Mouse (Mus musculus) MEL (cell line): Measurements from ENCODE around the gene Ubl4b. TPM values are rescaled to one million over a fixed set of nuclear protein-coding genes. Genes with fewer than 3 reads are reported as not detected.

Source experiments
- DNase-seq: peaks from one replicate; pipeline ENCODE4 v3.0.0; 2011; ENCODE audit warnings: low read depth, low spot score
- H3K27ac ChIP-seq: 2 replicates; pipeline ENCODE4 v1.5.1; 2012; ENCODE audit warnings: low read depth, mild to moderate bottlenecking, control low read depth, low read length, moderate library complexity; ENCODE audit not compliant: control insufficient read depth
- H3K27me3 ChIP-seq, 2 experiments: fragments of 150-350 bp in 1 of 2; sonication (generic) in 1 of 2; 2 replicates each; pipeline ENCODE4 v1.6.1; 2012; ENCODE audit warnings: low read length in 2 of 2, mild to moderate bottlenecking in 2 of 2, improper control_type of control experiment in 1 of 2, moderate library complexity in 1 of 2; ENCODE audit not compliant: insufficient read depth in 2 of 2, control insufficient read depth in 1 of 2
- H3K36me3 ChIP-seq, 2 experiments: 2 replicates each; pipeline ENCODE4 v1.6.1; 2012 to 2014; ENCODE audit warnings: low read length in 2 of 2, improper control_type of control experiment in 1 of 2, inconsistent platforms in 1 of 2, mild to moderate bottlenecking in 1 of 2; ENCODE audit not compliant: insufficient read depth in 2 of 2, control insufficient read depth in 1 of 2
- H3K4me1 ChIP-seq, 2 experiments: fragments of 150-350 bp in 1 of 2; sonication (generic) in 1 of 2; 2 replicates each; pipeline ENCODE4 v1.6.1; 2012; ENCODE audit warnings: low read length in 2 of 2, improper control_type of control experiment in 1 of 2, mild to moderate bottlenecking in 1 of 2; ENCODE audit not compliant: insufficient read depth in 2 of 2, control insufficient read depth in 1 of 2
- H3K4me3 ChIP-seq, 2 experiments: fragments of 150-350 bp in 1 of 2; sonication (generic) in 1 of 2; 2 replicates each; pipeline ENCODE4 v1.5.1; 2012; ENCODE audit warnings: low read depth in 2 of 2, low read length in 2 of 2, mild to moderate bottlenecking in 2 of 2, moderate library complexity in 2 of 2, control low read depth in 1 of 2, improper control_type of control experiment in 1 of 2; ENCODE audit not compliant: control insufficient read depth in 1 of 2, insufficient read depth in 1 of 2
- H3K79me2 ChIP-seq: 2 replicates; pipeline ENCODE4 v1.6.1; 2012; ENCODE audit warnings: mild to moderate bottlenecking, low read length, moderate library complexity; ENCODE audit not compliant: control insufficient read depth, poor library complexity, insufficient read depth
- H3K9ac ChIP-seq: 2 replicates; pipeline ENCODE4 v1.6.1; 2012; ENCODE audit warnings: low read depth, mild to moderate bottlenecking, control low read depth, low read length, moderate library complexity; ENCODE audit not compliant: control insufficient read depth, poor library complexity, severe bottlenecking
- H3K9me3 ChIP-seq: fragments of 150-350 bp; sonication (generic); replicated peaks from 2 replicates; pipeline ENCODE4 v1.6.1; 2012; ENCODE audit warnings: mild to moderate bottlenecking, low read length, improper control_type of control experiment, moderate library complexity; ENCODE audit not compliant: insufficient read depth
- CHD1 ChIP-seq: IDR thresholded peaks from 2 replicates; pipeline ENCODE4 v1.6.1; 2012; ENCODE audit warnings: low read depth, mild to moderate bottlenecking, inconsistent platforms, low read length, improper control_type of control experiment
- E2F4 ChIP-seq: IDR thresholded peaks from 2 replicates; pipeline ENCODE4 v1.6.1; 2011; ENCODE audit warnings: low read depth, low read length, improper control_type of control experiment, borderline replicate concordance
- ELF1 ChIP-seq: IDR thresholded peaks from 2 replicates; pipeline ENCODE4 v1.6.1; 2014; ENCODE audit warnings: low read depth, mild to moderate bottlenecking, inconsistent platforms, low read length, improper control_type of control experiment, moderate library complexity
- EP300 ChIP-seq, 2 experiments: IDR thresholded peaks; 2 replicates each; pipeline ENCODE4 v1.6.1; 2011; ENCODE audit warnings: improper control_type of control experiment in 2 of 2, low read length in 2 of 2, low read depth in 1 of 2, mild to moderate bottlenecking in 1 of 2
- ETS1 ChIP-seq: IDR thresholded peaks from 2 replicates; pipeline ENCODE4 v1.6.1; 2012; ENCODE audit warnings: low read depth, mild to moderate bottlenecking, inconsistent platforms, low read length, improper control_type of control experiment, moderate library complexity
- GABPA ChIP-seq: IDR thresholded peaks from 2 replicates; pipeline ENCODE4 v1.6.1; 2012; ENCODE audit warnings: low read depth, mild to moderate bottlenecking, inconsistent platforms, low read length, improper control_type of control experiment, moderate library complexity
- GATA1 ChIP-seq: IDR thresholded peaks from 2 replicates; pipeline ENCODE4 v1.6.1; 2011; ENCODE audit warnings: low read depth, low read length, improper control_type of control experiment
- HCFC1 ChIP-seq: IDR thresholded peaks from 2 replicates; pipeline ENCODE4 v1.6.1; 2012; ENCODE audit warnings: low read depth, mild to moderate bottlenecking, inconsistent platforms, low read length, improper control_type of control experiment, moderate library complexity
- JUND ChIP-seq: IDR thresholded peaks from 2 replicates; pipeline ENCODE4 v1.6.1; 2011; ENCODE audit warnings: low read depth, mild to moderate bottlenecking, improper control_type of control experiment, low read length
- MAX ChIP-seq: IDR thresholded peaks from 2 replicates; pipeline ENCODE4 v1.6.1; 2011; ENCODE audit warnings: low read length, improper control_type of control experiment
- MAZ ChIP-seq: IDR thresholded peaks from 2 replicates; pipeline ENCODE4 v1.6.1; 2012; ENCODE audit warnings: low read depth, mild to moderate bottlenecking, inconsistent platforms, low read length, improper control_type of control experiment
- MEF2A ChIP-seq: IDR thresholded peaks from 2 replicates; pipeline ENCODE4 v1.6.1; 2014; ENCODE audit warnings: low read depth, mild to moderate bottlenecking, inconsistent platforms, low read length, improper control_type of control experiment; ENCODE audit not compliant: poor library complexity, insufficient replicate concordance, severe bottlenecking; ENCODE audit errors: extremely low read depth
- MXI1 ChIP-seq: IDR thresholded peaks from 2 replicates; pipeline ENCODE4 v1.6.1; 2011; ENCODE audit warnings: mild to moderate bottlenecking, low read depth, low read length, improper control_type of control experiment
- NRF1 ChIP-seq: IDR thresholded peaks from 2 replicates; pipeline ENCODE4 v1.6.1; 2014; ENCODE audit warnings: low read depth, mild to moderate bottlenecking, inconsistent platforms, low read length, improper control_type of control experiment, moderate library complexity; ENCODE audit not compliant: poor library complexity, insufficient read depth, severe bottlenecking
- POLR2A ChIP-seq, 2 experiments: IDR thresholded peaks; 2 replicates each; pipeline ENCODE4 v1.6.1; 2011 to 2012; ENCODE audit warnings: low read length in 2 of 2, mild to moderate bottlenecking in 2 of 2, control low read depth in 1 of 2, improper control_type of control experiment in 1 of 2, low read depth in 1 of 2, moderate library complexity in 1 of 2; ENCODE audit not compliant: control insufficient read depth in 1 of 2, insufficient read depth in 1 of 2, poor library complexity in 1 of 2
- POLR2AphosphoS5 ChIP-seq: IDR thresholded peaks from 2 replicates; pipeline ENCODE4 v1.6.1; 2012; ENCODE audit warnings: low read depth, borderline replicate concordance, mild to moderate bottlenecking, inconsistent platforms, low read length, moderate library complexity, mixed read lengths
- RCOR1 ChIP-seq: IDR thresholded peaks from 2 replicates; pipeline ENCODE4 v1.6.1; 2012; ENCODE audit warnings: low read depth, mild to moderate bottlenecking, inconsistent platforms, low read length, improper control_type of control experiment
- SIN3A ChIP-seq: IDR thresholded peaks from 2 replicates; pipeline ENCODE4 v1.6.1; 2012; ENCODE audit warnings: low read length, improper control_type of control experiment, inconsistent platforms
- SMC3 ChIP-seq: IDR thresholded peaks from 2 replicates; pipeline ENCODE4 v1.6.1; 2011; ENCODE audit warnings: low read depth, low read length, improper control_type of control experiment
- TBP ChIP-seq: IDR thresholded peaks from 2 replicates; pipeline ENCODE4 v1.8.0; 2011; ENCODE audit warnings: low read depth, low read length, improper control_type of control experiment
- TCF12 ChIP-seq: IDR thresholded peaks from 2 replicates; pipeline ENCODE4 v1.6.1; 2014; ENCODE audit warnings: low read depth, mild to moderate bottlenecking, inconsistent platforms, low read length, improper control_type of control experiment, moderate library complexity
- UBTF ChIP-seq: IDR thresholded peaks from 2 replicates; pipeline ENCODE4 v1.6.1; 2012; ENCODE audit warnings: low read depth, mild to moderate bottlenecking, inconsistent platforms, low read length, improper control_type of control experiment, moderate library complexity, borderline replicate concordance; ENCODE audit not compliant: insufficient read depth
- USF1 ChIP-seq: IDR thresholded peaks from 2 replicates; pipeline ENCODE4 v1.6.1; 2014; ENCODE audit warnings: low read depth, mild to moderate bottlenecking, inconsistent platforms, low read length, improper control_type of control experiment, moderate library complexity
- USF2 ChIP-seq, 2 experiments: IDR thresholded peaks; 2 replicates each; pipeline ENCODE4 v1.6.1; 2011 to 2012; ENCODE audit warnings: improper control_type of control experiment in 2 of 2, low read length in 2 of 2, borderline replicate concordance in 1 of 2, inconsistent platforms in 1 of 2, low read depth in 1 of 2, mild to moderate bottlenecking in 1 of 2; ENCODE audit not compliant: insufficient read depth in 1 of 2
- ZC3H11A ChIP-seq: IDR thresholded peaks from 2 replicates; pipeline ENCODE4 v1.6.1; 2012; ENCODE audit warnings: low read depth, mild to moderate bottlenecking, inconsistent platforms, low read length, improper control_type of control experiment
- ZKSCAN1 ChIP-seq: IDR thresholded peaks from 2 replicates; pipeline ENCODE4 v1.6.1; 2012; ENCODE audit warnings: low read depth, mild to moderate bottlenecking, inconsistent platforms, low read length, improper control_type of control experiment, moderate library complexity
- ZMIZ1 ChIP-seq: IDR thresholded peaks from 2 replicates; pipeline ENCODE4 v1.6.1; 2012; ENCODE audit warnings: low read depth, mild to moderate bottlenecking, inconsistent platforms, low read length, improper control_type of control experiment, moderate library complexity
- polyA plus RNA-seq, 2 experiments: library from polyadenylated mRNA; stranded (reverse) in 1 of 2; unstranded in 1 of 2; fragments of >175 nt in 1 of 2; fragments of >200 nt in 1 of 2; gene quantifications; 2 replicates each; pipeline versions ENCODE4 v1.2.1 to v1.2.4; 2012; ENCODE audit warnings: low replicate concordance in 2 of 2, low read depth in 1 of 2; ENCODE audit not compliant: insufficient read length in 2 of 2, insufficient read depth in 1 of 2, missing spikeins in 1 of 2
- total RNA-seq: library from RNA; depleted of rRNA; stranded (reverse); fragments of 300-350 nt; gene quantifications from 2 replicates; pipeline ENCODE4 v1.2.3, GENCODE M21; 2012

Ubl4b gene
- total and polyA plus RNA-seq, 3 experiments: not detected

DNA sequence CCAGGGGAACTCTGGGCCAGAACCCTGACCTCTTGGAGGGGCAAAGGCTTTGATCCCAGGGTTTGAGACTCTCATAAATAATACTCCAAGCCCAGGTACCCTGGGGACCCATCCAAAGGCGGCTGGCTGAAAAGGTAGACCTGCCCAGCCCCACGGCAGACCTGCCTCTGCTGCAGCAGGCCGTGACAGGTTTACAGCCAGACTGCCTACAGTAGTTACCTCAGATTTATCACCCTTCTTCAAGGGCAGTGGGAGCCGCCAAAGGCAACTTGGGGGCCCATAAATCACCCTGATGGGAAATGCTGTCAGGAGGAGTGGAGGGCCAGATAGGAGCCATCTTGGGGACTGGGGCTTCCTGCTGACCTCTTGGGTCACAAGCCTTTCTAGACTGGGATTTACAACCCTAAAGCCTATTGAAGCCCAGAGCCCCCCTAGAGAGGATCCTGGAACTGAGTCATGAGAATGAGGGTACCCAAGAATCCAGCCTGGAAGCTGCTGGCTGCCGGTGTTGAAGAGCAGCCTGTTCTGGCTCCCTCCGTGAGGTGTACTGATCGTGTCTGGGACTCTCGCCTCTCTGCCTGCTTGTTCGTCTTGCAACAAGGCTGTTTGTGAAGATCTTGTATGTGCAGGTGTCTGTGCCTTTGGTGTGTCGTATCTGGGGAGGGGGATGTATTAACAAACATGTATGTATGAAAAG is 9.0 kb downstream of the Ubl4b start:
- Histone ChIP-seq H3K4me3 (no peak overlapping the region), H3K9me3 (no peaks in the 10 kb centered on the region), H3K4me1 (no peaks in the 10 kb centered on the region), H3K27me3 (peaks cover 2% of the 10 kb centered on the region in 2 experiments; a peak in 3 of 4 replicates), H3K27ac (no peak overlapping the region), H3K79me2 (no peaks in the 10 kb centered on the region), H3K9ac (no peak overlapping the region), H3K36me3 (no peaks in the 10 kb centered on the region)
- TF ChIP-seq USF1 (no peak), MEF2A (no peak), MXI1 (no peak), SMC3 (no peak), GABPA (no peak), GATA1 (no peak), E2F4 (no peak), ZMIZ1 (no peak), EP300 (IDR thresholded peaks at IDR 0.05; ENCODE audit: low read depth in 1 of 2, low read length in 2 of 2) (no peak), MAX (no peak), USF2 (IDR thresholded peaks at IDR 0.05; ENCODE audit: borderline replicate concordance in 1 of 2, insufficient read depth in 1 of 2, low read depth in 1 of 2, low read length in 2 of 2) (no peak), NRF1 (no peak), ETS1 (no peak), JUND (no peak), RCOR1 (no peak), TCF12 (no peak), ZC3H11A (no peak)
- no peak for DNase-seq

DNA sequence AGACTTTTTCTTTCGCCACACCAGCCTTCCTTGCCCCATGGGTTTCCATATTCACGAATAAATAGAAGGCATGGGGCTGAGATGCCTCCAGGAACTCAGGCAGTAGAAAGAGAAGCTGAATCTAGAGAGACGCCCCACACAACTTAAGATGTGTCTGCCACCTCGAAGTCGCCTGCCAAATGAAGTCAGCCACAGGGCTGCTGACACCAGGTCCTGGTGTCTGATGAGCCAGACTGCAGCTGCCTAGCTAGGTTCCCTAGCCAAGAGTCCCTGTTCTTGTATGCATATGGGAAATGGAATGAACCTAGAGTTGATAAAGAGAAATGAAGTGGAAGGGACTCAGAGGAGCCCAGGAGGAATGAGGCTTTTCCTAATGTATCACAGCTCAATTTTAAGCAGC is 9.6 kb downstream of the Ubl4b start:
- no peaks in the 10 kb centered on the region for H3K79me2 ChIP-seq
- no peak for TF ChIP-seq ZC3H11A
- no peak for TF ChIP-seq MAX
- TF ChIP-seq ZMIZ1: no peak
- no peak for TF ChIP-seq CHD1
- no peak for TF ChIP-seq SIN3A
- TF ChIP-seq UBTF: no peak
- no peak for TF ChIP-seq NRF1
- no peak for TF ChIP-seq ZKSCAN1
- TF ChIP-seq E2F4: no peak
- TF ChIP-seq POLR2AphosphoS5: no peak
- TF ChIP-seq MEF2A: no peak
- TF ChIP-seq ELF1: no peak
- TF ChIP-seq TBP: no peak
- no peak for TF ChIP-seq POLR2A (IDR thresholded peaks at IDR 0.05; ENCODE audit: control insufficient read depth in 1 of 2, insufficient read depth in 1 of 2, low read depth in 1 of 2, low read length in 2 of 2, poor library complexity in 1 of 2)
- TF ChIP-seq GABPA: no peak
- TF ChIP-seq MAZ: no peak
- no peak for TF ChIP-seq RCOR1
- TF ChIP-seq EP300 (IDR thresholded peaks at IDR 0.05; ENCODE audit: low read depth in 1 of 2, low read length in 2 of 2): no peak
- no peak for TF ChIP-seq HCFC1
- TF ChIP-seq, all 39 proteins: peak for 0
- H3K36me3 ChIP-seq: no peaks in the 10 kb centered on the region
- DNase-seq: no peak
- no peaks in the 10 kb centered on the region for H3K9me3 ChIP-seq
- no peaks in the 10 kb centered on the region for H3K4me1 ChIP-seq
- H3K27ac ChIP-seq: no peak overlapping the region
- no peak overlapping the region for H3K4me3 ChIP-seq
- peaks cover 2 to 3% of the 10 kb centered on the region in 2 experiments; a peak in 3 of 4 replicates for H3K27me3 ChIP-seq
- no peak overlapping the region for H3K9ac ChIP-seq
